Mouse (Mus musculus) kidney, embryonic 14.5 days (tissue): ENCODE measurements around the gene Fam171a1. TPM values are rescaled to one million over a fixed set of nuclear protein-coding genes. Genes with fewer than 3 reads are reported as not detected.
"Not testable (repeated sequence)": the region's sequence is repeated elsewhere in the genome, so short reads cannot be mapped to it uniquely, and the experiment has no call there.

ENCODE experiments used
- ATAC-seq: fragments of 200-750 bp; cut with Nextera tagmentation; 2 replicates; pipeline ENCODE4 v1.8.0; 2017; ENCODE audit warnings: moderate number of reproducible peaks, mild to moderate bottlenecking, moderate TSS enrichment, moderate library complexity; ENCODE audit not compliant: low FRiP score, low TSS enrichment
- H3K27ac ChIP-seq: fragments of 300-500 bp; sonication (generic); 2 replicates; pipeline ENCODE4 v1.5.1; 2014; ENCODE audit warnings: low read depth, mild to moderate bottlenecking, low read length, moderate library complexity, mixed read lengths
- H3K27me3 ChIP-seq: fragments of 300-500 bp; sonication (generic); 2 replicates; pipeline ENCODE4 v1.6.1; 2014; ENCODE audit warnings: mild to moderate bottlenecking, low read length; ENCODE audit not compliant: control insufficient read depth, insufficient read depth
- H3K36me3 ChIP-seq: fragments of 300-500 bp; sonication (generic); 2 replicates; pipeline ENCODE4 v1.6.1; 2014; ENCODE audit warnings: low read length, mixed read lengths; ENCODE audit not compliant: control insufficient read depth, insufficient read depth
- H3K4me1 ChIP-seq: fragments of 300-500 bp; sonication (generic); 2 replicates; pipeline ENCODE4 v1.6.1; 2014; ENCODE audit warnings: low read length, mixed read lengths; ENCODE audit not compliant: control insufficient read depth, insufficient read depth
- H3K4me2 ChIP-seq: fragments of 300-500 bp; sonication (generic); replicated peaks from 2 replicates; pipeline ENCODE4 v1.6.1; 2014; ENCODE audit warnings: low read depth, mild to moderate bottlenecking, low read length
- H3K4me3 ChIP-seq: fragments of 300-500 bp; sonication (generic); 2 replicates; pipeline ENCODE4 v1.5.1; 2014; ENCODE audit warnings: mild to moderate bottlenecking, low read length
- H3K9ac ChIP-seq: fragments of 300-500 bp; sonication (generic); 2 replicates; pipeline ENCODE4 v1.6.1; 2014; ENCODE audit warnings: low read depth, mild to moderate bottlenecking, low read length, moderate library complexity
- H3K9me3 ChIP-seq: fragments of 300-500 bp; sonication (generic); 2 replicates; pipeline ENCODE4 v1.6.1; 2016; ENCODE audit warnings: low read length; ENCODE audit not compliant: control insufficient read depth
- WGBS: fragments of 180-500 bp; shearing (Covaris S2); extraction: QIAGEN DNeasy Blood & Tissue Kit; methylation state at CpG from one replicate; pipeline ENCODE4 v1.1.7; 2014; 5-methylcytosine and 5-hydroxymethylcytosine counted together
- polyA plus RNA-seq: library from polyadenylated mRNA; unstranded; fragments of >200 nt; fragmentation: Nextera tagmentation; extraction: Ambion mirVana; gene quantifications from 2 replicates; pipeline ENCODE4 v1.2.1, GENCODE M21; 2014

The Fam171a1 gene
- polyA plus RNA-seq, 1 experiment from 2014 or later = 55.7 TPM

DNA sequence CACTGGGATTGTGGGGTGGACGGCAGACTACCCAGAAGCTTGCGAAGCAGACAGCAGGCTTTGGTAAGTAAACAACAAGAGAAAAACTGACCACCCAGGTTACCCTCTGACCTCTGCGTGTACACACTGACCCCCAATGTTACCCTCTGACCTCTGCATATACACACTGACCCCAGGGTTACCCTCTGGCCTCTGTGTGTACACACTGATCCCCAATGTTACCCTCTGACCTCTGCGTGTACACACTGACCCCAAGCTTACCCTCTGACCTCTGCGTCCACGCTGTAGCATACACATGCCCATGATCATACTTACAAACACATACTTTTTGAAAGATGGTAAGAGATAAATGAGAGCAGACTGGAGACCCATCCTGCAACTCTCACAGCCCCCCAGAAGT lies 77.1 kb downstream of the Fam171a1 start:
- no peak overlapping the region for H3K4me3 ChIP-seq
- no peak overlapping the region for H3K4me2 ChIP-seq
- 83% methylated on average over 6 of the region's 6 CpGs for WGBS
- peaks cover 24% of the 10 kb centered on the region for H3K36me3 ChIP-seq
- no peak for ATAC-seq
- H3K27me3 ChIP-seq = no peaks in the 10 kb centered on the region
- H3K27ac ChIP-seq = no peak overlapping the region
- H3K9me3 ChIP-seq = no peaks in the 10 kb centered on the region
- no peak overlapping the region for H3K9ac ChIP-seq
- H3K4me1 ChIP-seq = no peaks in the 10 kb centered on the region

DNA sequence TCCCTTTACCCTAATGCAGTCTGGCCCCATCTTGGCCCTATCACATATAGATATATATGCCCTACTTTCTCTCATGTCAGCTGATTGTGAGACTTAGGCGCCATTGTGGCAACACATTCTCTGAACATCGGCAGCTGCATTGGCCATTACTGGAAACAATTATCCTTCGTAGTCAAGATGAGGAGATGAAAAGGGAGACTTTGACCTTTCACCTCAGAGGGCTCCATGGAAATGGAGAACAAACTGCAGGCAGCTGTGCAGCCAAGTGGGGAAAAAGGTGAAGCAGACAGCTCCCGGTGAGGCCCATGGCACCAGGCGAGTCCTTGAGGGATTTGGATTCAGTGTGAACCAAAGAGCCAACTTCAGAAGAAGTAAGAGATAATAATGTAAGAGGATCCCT lies 81.5 kb downstream of the Fam171a1 start:
- ATAC-seq = no peak
- Histone ChIP-seq H3K27ac (no peak overlapping the region), H3K9me3 (no peaks in the 10 kb centered on the region), H3K4me1 (no peaks in the 10 kb centered on the region), H3K36me3 (peaks cover 29% of the 10 kb centered on the region), H3K4me2 (no peak overlapping the region), H3K27me3 (no peaks in the 10 kb centered on the region), H3K4me3 (no peak overlapping the region), H3K9ac (no peak overlapping the region)
- WGBS = 34% methylated on average over 5 of the region's 5 CpGs

DNA sequence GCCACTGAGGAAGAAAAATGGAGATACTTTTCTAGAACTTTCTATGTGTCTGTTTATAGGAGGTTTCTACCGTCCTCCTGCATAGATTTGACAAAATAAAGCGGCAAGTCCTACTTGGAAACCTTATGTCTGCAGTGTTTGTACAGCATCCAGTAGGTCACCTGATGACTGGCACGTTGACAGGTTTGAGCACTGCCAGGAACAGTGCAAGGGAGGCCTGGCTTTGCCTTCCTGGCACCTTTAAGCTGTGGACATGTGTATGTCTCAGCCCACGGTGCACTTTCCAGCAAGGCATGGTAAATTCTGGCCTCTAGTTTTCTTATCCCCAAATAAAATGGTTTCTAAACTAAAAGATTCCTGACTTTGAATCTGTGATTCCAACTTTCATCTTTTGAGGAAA lies 86.4 kb downstream of the Fam171a1 start:
- no peak for ATAC-seq
- H3K9ac ChIP-seq = no peak overlapping the region
- H3K36me3 ChIP-seq = peaks cover 30% of the 10 kb centered on the region
- H3K4me1 ChIP-seq = no peaks in the 10 kb centered on the region
- no peak overlapping the region for H3K4me2 ChIP-seq
- no peak overlapping the region for H3K4me3 ChIP-seq
- H3K9me3 ChIP-seq = no peaks in the 10 kb centered on the region
- no peaks in the 10 kb centered on the region for H3K27me3 ChIP-seq
- H3K27ac ChIP-seq = no peak overlapping the region
- WGBS = 92% methylated on average over 4 of the region's 4 CpGs

DNA sequence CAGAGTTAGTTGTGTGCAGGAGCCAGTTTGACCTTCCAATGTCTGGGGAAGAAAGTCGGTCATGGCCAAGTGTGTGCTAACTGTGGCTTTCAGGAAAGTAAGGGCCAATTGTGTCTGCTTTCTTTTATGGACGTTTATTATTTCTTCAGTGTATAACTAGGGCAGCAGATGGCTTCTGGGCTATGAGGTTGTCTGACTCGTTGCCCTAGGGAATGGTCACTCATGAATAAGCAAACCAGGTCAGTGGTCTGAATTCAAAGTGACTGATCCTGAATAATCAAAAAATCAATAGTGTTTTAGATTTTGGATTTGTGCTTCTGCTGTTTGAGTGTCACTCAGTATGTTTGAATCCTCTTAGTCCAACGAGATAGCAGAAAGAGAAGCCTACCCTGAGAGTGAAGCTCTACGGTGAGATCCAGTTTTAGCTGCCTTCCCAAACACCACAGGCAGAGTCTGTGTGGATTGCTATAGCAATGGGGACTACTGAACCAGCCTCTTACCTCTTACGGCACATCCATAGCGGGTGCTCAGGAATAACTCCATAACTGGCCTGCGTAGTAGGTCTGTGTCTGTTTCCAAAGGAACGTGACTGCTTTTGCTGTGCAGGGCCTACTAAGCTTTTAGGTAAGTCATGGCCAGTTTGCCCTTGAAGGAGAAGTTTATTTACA lies 93.1 kb downstream of the Fam171a1 start:
- no peak overlapping the region for H3K4me3 ChIP-seq
- H3K36me3 ChIP-seq = peaks cover 20% of the 10 kb centered on the region; the same call in 1 of the 2 replicates
- no peaks in the 10 kb centered on the region for H3K27me3 ChIP-seq
- no peak for ATAC-seq
- H3K27ac ChIP-seq = no peak overlapping the region
- H3K9me3 ChIP-seq = no peaks in the 10 kb centered on the region
- 90% methylated on average over 9 of the region's 9 CpGs for WGBS
- no peak overlapping the region for H3K4me2 ChIP-seq
- no peak overlapping the region for H3K9ac ChIP-seq
- no peaks in the 10 kb centered on the region for H3K4me1 ChIP-seq

DNA sequence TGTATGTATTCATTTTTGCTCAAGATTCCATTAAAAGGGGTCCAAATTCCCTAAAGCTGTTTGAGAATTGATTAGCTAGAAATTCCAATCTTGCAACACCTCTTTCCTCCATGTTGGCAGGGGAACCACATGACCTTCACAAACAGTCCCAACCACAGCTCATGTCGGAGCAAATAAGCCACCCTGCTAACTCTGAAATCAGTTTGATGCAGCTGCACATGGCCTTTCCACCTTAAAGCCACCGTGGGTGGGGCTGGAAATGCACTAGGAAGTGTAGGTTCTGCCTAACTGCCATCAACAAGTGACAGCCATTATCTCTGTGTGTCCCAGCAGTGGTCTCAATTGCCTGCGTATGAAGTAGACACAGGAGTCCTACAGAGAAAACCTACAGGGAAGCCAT lies 101.5 kb downstream of the Fam171a1 start:
- Histone ChIP-seq H3K36me3 (peaks cover 2% of the 10 kb centered on the region; the same call in 1 of the 2 replicates), H3K4me2 (no peak overlapping the region), H3K27ac (no peak overlapping the region), H3K4me1 (no peaks in the 10 kb centered on the region), H3K4me3 (no peak overlapping the region), H3K9ac (no peak overlapping the region), H3K27me3 (no peaks in the 10 kb centered on the region), H3K9me3 (no peaks in the 10 kb centered on the region)
- no peak for ATAC-seq
- WGBS = 84% methylated on average over 3 of the region's 3 CpGs

DNA sequence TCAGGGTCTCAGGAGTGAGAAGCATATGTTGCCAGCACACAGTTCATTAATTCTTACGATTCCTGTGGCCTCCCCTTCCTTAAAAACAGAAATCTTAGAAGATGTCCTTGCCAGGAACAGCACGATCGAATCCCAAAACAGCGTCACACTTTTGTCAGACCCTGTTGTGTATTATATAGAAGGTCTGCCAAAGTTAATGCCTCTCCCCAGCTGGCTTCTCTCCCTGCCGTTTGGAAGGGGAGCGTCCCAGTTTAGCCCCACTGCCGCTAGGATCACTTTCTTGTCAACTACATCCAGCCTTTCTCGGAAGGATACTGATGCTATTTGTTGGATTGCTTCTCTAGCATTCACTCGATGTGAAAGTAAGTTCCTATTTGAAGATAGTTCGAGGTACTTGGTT lies 102.6 kb downstream of the Fam171a1 start:
- H3K27ac ChIP-seq = no peak overlapping the region
- WGBS = 70% methylated on average over 10 of the region's 10 CpGs
- no peak overlapping the region for H3K9ac ChIP-seq
- H3K4me2 ChIP-seq = no peak overlapping the region
- H3K9me3 ChIP-seq = no peaks in the 10 kb centered on the region
- H3K27me3 ChIP-seq = no peaks in the 10 kb centered on the region
- H3K4me1 ChIP-seq = no peaks in the 10 kb centered on the region
- ATAC-seq = no peak
- H3K36me3 ChIP-seq = peaks cover 2% of the 10 kb centered on the region; the same call in 1 of the 2 replicates
- no peak overlapping the region for H3K4me3 ChIP-seq

DNA sequence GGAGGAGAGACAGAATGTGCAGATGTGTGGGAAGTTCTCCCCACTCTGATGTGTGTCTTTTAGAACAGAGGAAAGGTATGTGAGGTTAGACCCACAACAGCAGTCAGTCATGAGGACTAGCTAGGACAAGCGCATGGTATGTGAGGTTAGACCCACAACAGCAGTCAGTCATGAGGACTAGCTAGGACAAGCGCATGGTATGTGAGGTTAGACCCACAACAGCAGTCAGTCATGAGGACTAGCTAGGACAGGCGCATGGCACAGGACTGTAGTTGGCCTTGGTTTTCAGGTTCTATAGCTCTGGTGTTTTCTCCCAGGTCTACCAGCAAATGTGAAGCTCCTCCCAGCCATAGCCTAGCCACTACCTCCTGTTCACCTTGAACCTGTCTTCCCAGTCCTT lies 103.6 kb downstream of the Fam171a1 start:
- H3K36me3 ChIP-seq, H3K4me1 ChIP-seq, H3K27me3 ChIP-seq, H3K9ac ChIP-seq, H3K4me3 ChIP-seq, H3K27ac ChIP-seq, H3K9me3 ChIP-seq, H3K4me2 ChIP-seq: not testable (repeated sequence)
- ATAC-seq = peak; percentile 55; the same call in 1 of the 2 replicates
- 100% methylated on average over 3 of the region's 3 CpGs for WGBS

DNA sequence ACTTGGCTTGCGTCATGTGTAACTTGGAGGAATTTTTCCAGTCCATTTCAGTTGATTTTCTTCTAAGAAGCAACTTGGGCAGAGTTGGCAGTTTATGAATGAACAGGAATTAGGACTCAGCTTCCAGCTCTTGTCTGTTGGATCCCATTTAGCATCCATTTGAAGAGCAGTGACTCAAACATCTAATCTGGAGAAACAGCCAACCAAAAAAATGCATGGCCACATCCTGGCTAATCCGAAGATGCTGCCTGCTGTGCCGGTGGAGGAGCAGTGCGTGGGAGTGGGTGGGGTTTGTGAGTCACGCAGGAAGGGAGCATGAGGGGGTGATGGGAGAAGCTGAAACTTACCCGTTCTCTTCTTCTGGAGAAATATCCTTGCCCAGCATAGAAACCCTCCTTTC lies 104.2 kb downstream of the Fam171a1 start:
- Histone ChIP-seq H3K36me3 (peaks cover 2% of the 10 kb centered on the region; the same call in 1 of the 2 replicates), H3K4me1 (no peaks in the 10 kb centered on the region), H3K4me3 (no peak overlapping the region), H3K27ac (no peak overlapping the region), H3K9ac (no peak overlapping the region), H3K4me2 (no peak overlapping the region), H3K9me3 (no peaks in the 10 kb centered on the region), H3K27me3 (no peaks in the 10 kb centered on the region)
- no peak for ATAC-seq
- 57% methylated on average over 6 of the region's 6 CpGs for WGBS

DNA sequence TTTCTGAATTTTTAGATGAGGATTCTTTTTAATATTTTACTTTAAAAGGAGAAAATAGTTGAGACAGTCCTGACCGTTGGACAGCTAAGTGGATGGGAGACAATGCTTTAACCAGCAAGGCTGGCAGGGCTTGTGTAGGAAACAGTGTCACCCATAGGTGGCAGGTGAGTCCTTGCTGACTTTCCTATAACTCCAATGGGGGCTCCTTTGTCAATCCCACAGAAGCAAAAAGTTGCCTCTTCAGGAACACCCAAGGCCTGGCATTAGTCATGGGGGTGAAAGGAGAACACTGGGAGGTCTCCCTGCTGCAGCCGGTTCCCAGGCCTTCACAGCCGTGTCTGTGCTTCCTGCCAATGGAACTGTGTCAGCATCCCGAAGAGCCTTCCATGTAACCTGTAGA lies 114.5 kb downstream of the Fam171a1 start:
- no peaks in the 10 kb centered on the region for H3K27me3 ChIP-seq
- WGBS = 76% methylated on average over 4 of the region's 4 CpGs

More for the DNA sequence above, 114.5 kb downstream of the Fam171a1 start:
- Histone ChIP-seq H3K9ac (no peak overlapping the region), H3K27ac (no peak overlapping the region), H3K4me2 (no peak overlapping the region), H3K9me3 (no peaks in the 10 kb centered on the region), H3K4me3 (no peak overlapping the region), H3K4me1 (no peaks in the 10 kb centered on the region), H3K36me3 (peaks cover 31% of the 10 kb centered on the region)
- ATAC-seq = no peak
